Mouse (Mus musculus): ENCODE results near the gene Pax3.

The Pax3 gene

GRCm38 (mm10) chr1:78198319-78198940 lies 1.5 kb upstream of the Pax3 start:
- no peak for DNase-seq

GRCm38 (mm10) chr1:78197351-78198234 lies 659 bp upstream of the Pax3 start:
- no peak for DNase-seq

GRCm38 (mm10) chr1:78195771-78196712 lies 892 bp downstream of the Pax3 start:
- peak in 1 of 2 experiments; percentile 29 for DNase-seq

GRCm38 (mm10) chr1:78195145-78195544 lies 1.8 kb downstream of the Pax3 start:
- DNase-seq, result no peak

- no peak for DNase-seq
Observed at GRCm38 (mm10) chr1:78194381-78195047, 2.4 kb downstream of the Pax3 start.

- no peak for DNase-seq
Observed at GRCm38 (mm10) chr1:78193465-78193991, 3.4 kb downstream of the Pax3 start.

GRCm38 (mm10) chr1:78192746-78193464 lies 4.0 kb downstream of the Pax3 start:
- no peak for DNase-seq

- DNase-seq, result no peak
Observed at GRCm38 (mm10) chr1:78192217-78192735, 4.7 kb downstream of the Pax3 start.

- DNase-seq, result no peak
Observed at GRCm38 (mm10) chr1:78191761-78192160, 5.2 kb downstream of the Pax3 start.

GRCm38 (mm10) chr1:78191331-78191730 lies 5.6 kb downstream of the Pax3 start:
- DNase-seq, result no peak

GRCm38 (mm10) chr1:78190386-78191111 lies 6.4 kb downstream of the Pax3 start:
- no peak for DNase-seq

GRCm38 (mm10) chr1:78189501-78190345 lies 7.2 kb downstream of the Pax3 start:
- no peak for DNase-seq

GRCm38 (mm10) chr1:78189016-78189415 lies 7.9 kb downstream of the Pax3 start:
- DNase-seq, result no peak

GRCm38 (mm10) chr1:78188299-78188698 lies 8.6 kb downstream of the Pax3 start:
- DNase-seq, result no peak

- no peak for DNase-seq
Observed at GRCm38 (mm10) chr1:78187788-78188173, 9.2 kb downstream of the Pax3 start.

GRCm38 (mm10) chr1:78187122-78187787 lies 9.7 kb downstream of the Pax3 start:
- DNase-seq, result no peak

- DNase-seq, result no peak
Observed at GRCm38 (mm10) chr1:78182954-78183353, 14.0 kb downstream of the Pax3 start.

GRCm38 (mm10) chr1:78181882-78182281 lies 15.1 kb downstream of the Pax3 start:
- no peak for DNase-seq

GRCm38 (mm10) chr1:78172334-78172733 lies 24.6 kb downstream of the Pax3 start:
- DNase-seq, result no peak

Data from kidney, postnatal 36 days (tissue).